Mouse (Mus musculus): ENCODE results near the gene Tmem11.

The Tmem11 gene

GRCm38 (mm10) chr11:60825191-60825590 lies 53.9 kb downstream of the Tmem11 start:
- no peak for DNase-seq

GRCm38 (mm10) chr11:60823771-60824170 lies 55.3 kb downstream of the Tmem11 start:
- DNase-seq = no peak

- DNase-seq = no peak
Observed at GRCm38 (mm10) chr11:60816398-60816797, 62.7 kb downstream of the Tmem11 start.
